Mouse (Mus musculus): ENCODE measurements around the gene Tnnc2.

Gene Tnnc2

GRCm38 (mm10) chr2:164737377-164738090 is 42.2 kb downstream of the Tnnc2 start:
- DNase-seq (ENCODE audit: low spot score) = no peak

GRCm38 (mm10) chr2:164735446-164735845 is 44.3 kb downstream of the Tnnc2 start:
- no peak for DNase-seq (ENCODE audit: low spot score)

- no peak for DNase-seq (ENCODE audit: low spot score)
These were observed 44.9 kb downstream of the Tnnc2 start for GRCm38 (mm10) chr2:164734839-164735238.

- DNase-seq (ENCODE audit: low spot score) = no peak
These were observed 46.5 kb downstream of the Tnnc2 start for GRCm38 (mm10) chr2:164733259-164733658.

GRCm38 (mm10) chr2:164731719-164732118 is 48.0 kb downstream of the Tnnc2 start:
- no peak for DNase-seq (ENCODE audit: low spot score)

Data from urinary bladder, postnatal 10 days (tissue).